Mouse (Mus musculus) lung, adult 2 months (tissue): ENCODE measurements around the gene Calm4.
"Not testable (repeated sequence)": the region's sequence is repeated elsewhere in the genome, so short reads cannot be mapped to it uniquely, and the experiment has no call there.

Experiments used
- CTCF ChIP-seq: fragments of 200-500 bp; IDR thresholded peaks from 2 replicates; pipeline ENCODE4 v1.5.1; 2011; ENCODE audit warnings: mild to moderate bottlenecking, low read length, control low read depth; ENCODE audit not compliant: insufficient read depth
- POLR2A ChIP-seq: fragments of 200-500 bp; IDR thresholded peaks from 2 replicates; pipeline ENCODE4 v1.6.1; 2011; ENCODE audit warnings: low read depth, mild to moderate bottlenecking, control low read depth, low read length, borderline replicate concordance; ENCODE audit errors: extremely low read depth

GRCm38 (mm10) chr13:3837312-3837807 lies at the start of gene Calm4:
- not testable (repeated sequence) for TF ChIP-seq CTCF, POLR2A
